Mouse (Mus musculus) T-helper 2 cell (primary cell): ENCODE data around the gene Sdad1.

Source experiments
- in situ Hi-C: fragments of 300-600 bp; cut with MboI, MseI; formaldehyde crosslinking; loops from one replicate; pipeline ENCODE4 v1.15.1; 2025; ENCODE audit warnings: high pct_unique_total_duplicates

Sdad1 gene

GRCm38 (mm10) chr5:92313776-92314175 is 3.5 kb upstream of the Sdad1 start:
- in situ Hi-C loops = loop anchor here (5.0 kb wide), 1 partner anchor 64 kb away; no protein-coding TSS in a partner anchor

GRCm38 (mm10) chr5:92312046-92312715 is 1.9 kb upstream of the Sdad1 start:
- in situ Hi-C loops = loop anchor here (5.0 kb wide), 1 partner anchor 65 kb away; no protein-coding TSS in a partner anchor

GRCm38 (mm10) chr5:92304291-92304690 is 6.0 kb downstream of the Sdad1 start:
- in situ Hi-C loops = no loop called here

DNA sequence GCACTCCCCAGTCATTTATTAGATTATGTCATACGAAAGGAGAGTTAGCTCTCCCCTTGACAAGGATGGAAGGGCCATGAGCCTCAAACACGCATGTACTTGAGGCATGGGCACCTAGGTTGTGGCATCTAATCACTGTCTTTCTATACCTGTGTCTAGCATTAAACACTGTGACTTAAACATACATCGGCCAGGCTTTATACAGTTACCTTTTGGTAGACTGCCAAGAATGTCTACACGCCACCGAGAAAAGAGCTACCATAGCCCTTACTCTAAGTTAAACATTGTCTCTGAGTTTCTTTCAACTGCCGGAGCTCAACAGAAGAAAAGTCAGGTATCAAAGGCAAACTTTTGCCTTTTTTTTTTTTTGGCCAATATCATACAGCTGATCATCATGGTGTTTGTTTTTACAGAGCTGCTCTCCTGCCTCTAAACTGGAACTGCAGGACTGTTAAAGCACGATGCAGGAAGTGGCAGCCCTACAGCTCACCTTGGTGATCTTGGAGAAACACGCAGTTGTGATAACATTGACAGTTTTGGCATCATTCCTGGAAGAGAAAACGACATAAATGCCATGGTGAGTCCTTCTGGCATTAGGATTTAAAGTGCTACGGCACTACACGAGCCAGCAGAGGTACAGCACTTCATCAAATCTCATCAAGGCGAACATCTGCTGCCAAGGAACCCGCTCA is 8.0 kb downstream of the Sdad1 start:
- in situ Hi-C loops = no loop called here

GRCm38 (mm10) chr5:92294525-92294924 is 15.8 kb downstream of the Sdad1 start:
- in situ Hi-C loops = no loop called here

GRCm38 (mm10) chr5:92291652-92292414 is 18.4 kb downstream of the Sdad1 start:
- in situ Hi-C loops = no loop called here

GRCm38 (mm10) chr5:92287840-92288239 is 22.4 kb downstream of the Sdad1 start:
- in situ Hi-C loops = loop anchor here (5.0 kb wide), 1 partner anchor 216 kb away; no protein-coding TSS in a partner anchor

DNA sequence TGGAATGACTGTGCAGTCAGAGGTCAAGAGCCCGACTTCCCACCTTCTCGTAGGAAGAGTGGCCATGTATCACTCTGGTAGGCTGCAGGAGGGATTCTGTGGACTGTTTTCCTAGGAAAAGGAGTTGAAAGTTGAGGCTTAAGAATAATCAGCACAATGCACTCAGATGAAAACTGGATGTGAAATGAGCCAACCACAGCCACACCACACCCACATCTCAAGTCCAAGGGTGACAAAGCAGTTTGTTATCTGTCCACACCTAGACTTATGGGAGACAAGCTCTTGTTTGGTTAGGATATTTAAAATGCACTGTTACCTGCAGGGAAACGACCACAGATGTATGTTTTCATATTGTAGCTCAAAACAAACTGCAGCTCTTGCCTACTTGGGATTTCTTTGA is 27.2 kb downstream of the Sdad1 start:
- in situ Hi-C loops = no loop called here

GRCm38 (mm10) chr5:92282571-92282970 is 27.7 kb downstream of the Sdad1 start:
- in situ Hi-C loops = no loop called here

- in situ Hi-C loops = no loop called here
These were observed 31.2 kb downstream of the Sdad1 start for GRCm38 (mm10) chr5:92278942-92279537.

DNA sequence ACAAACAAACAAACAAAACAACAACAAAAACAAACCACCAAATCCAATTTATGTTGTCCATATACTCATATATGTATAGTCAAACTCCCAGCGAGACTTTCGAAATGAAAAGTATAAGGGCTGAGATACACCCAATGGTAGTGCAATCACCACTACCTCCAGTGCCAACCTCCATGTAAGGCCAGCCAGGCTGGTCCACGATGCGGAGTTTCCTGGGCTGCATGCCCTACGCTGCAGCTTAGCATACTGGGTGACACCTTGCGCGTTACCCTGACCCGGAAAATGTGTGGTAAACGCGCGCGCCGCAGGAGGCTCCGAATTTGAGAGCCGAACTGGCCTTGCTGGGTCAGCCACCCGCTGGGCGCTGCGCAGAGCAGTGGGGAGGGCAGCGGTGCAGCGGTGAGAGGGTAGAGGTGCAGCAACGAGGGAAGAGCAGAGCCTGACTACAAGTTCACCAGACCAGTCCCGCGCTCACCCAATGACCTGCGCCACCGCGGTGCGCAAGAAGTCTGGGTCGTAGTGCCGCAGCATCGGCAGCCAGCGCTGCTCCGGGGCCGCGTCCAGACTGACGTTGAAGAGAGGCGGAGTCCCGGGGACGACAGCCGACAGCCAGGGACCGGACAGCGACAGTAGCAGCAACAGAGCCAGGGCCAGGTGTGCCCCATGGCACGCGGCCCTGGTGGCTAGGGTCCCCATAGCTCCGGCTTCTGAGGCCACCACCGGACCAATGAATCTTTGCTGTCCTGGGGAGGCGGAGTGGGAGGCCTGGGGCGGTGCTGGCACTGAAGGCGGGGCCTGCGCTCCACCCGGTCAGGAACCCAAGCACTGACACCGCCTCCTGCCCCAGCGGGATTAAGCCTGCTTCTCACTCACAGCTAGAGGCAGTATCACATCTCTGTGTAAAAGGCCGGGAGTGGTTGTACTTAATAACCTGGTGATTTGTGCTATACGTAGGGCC is 32.6 kb downstream of the Sdad1 start, which contains the start of gene Naaa:
TSS of gene Naaa (minus strand) at position 734 of the 958 bp plus-strand sequence.
- in situ Hi-C loops = no loop called here

GRCm38 (mm10) chr5:92270496-92270895 is 39.8 kb downstream of the Sdad1 start:
- in situ Hi-C loops = no loop called here

DNA sequence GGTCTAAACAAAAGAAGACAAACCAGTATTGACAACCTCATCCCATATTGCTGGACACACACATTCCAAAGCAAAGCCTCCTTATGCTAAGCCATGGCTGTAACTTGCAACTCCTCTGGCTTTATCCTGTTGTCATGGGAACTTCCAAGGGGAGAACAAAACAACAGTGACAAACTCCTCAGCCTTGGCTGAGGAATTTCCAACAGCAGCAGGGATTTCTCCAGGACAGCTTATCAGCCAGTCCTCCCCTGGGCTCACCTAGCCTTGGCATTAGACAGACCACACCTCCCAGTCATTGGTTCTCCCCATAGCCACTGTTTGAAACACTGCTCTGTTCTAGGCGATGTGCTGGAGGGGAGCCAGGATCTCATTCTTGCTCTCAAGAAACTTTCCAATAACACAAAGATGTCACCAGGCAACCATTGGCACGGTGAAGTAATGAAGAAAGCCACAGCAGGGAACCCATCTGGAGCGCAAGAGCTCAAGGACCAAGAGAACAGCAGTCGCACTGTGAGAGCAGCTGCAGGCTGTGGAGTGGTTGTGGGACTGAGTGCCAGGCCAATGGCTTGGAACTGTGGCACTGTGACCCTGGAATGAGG is 46.4 kb downstream of the Sdad1 start:
- in situ Hi-C loops = no loop called here

- in situ Hi-C loops = no loop called here
These were observed 47.6 kb downstream of the Sdad1 start for GRCm38 (mm10) chr5:92262646-92263045.

DNA sequence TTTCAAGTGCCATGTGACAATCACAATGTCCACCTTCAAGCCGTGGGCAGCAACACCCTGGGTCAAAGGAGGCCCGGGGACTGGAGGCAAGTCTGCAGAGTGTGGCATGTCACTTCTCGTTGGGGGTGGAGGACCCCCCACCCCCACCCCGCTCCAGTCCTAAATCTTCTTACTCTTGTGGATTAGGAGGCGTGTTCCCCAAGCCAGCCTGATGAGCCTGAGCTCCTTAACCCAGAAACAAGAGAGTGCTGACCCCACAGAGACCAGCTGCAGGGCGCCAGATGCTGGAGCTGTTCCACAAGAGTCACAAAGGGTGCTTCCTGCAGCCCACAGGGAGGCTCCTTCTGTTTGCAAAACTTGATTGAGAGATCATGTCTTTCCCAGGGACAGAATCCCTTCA is 54.1 kb downstream of the Sdad1 start, which contains the start of gene Ppef2:
TSS of gene Ppef2 (minus strand) at position 61 of the 400 bp plus-strand sequence.
- in situ Hi-C loops = no loop called here

- in situ Hi-C loops = no loop called here
These were observed 55.8 kb downstream of the Sdad1 start for GRCm38 (mm10) chr5:92254476-92254875.

GRCm38 (mm10) chr5:92252797-92253343 is 57.4 kb downstream of the Sdad1 start:
- in situ Hi-C loops = no loop called here

DNA sequence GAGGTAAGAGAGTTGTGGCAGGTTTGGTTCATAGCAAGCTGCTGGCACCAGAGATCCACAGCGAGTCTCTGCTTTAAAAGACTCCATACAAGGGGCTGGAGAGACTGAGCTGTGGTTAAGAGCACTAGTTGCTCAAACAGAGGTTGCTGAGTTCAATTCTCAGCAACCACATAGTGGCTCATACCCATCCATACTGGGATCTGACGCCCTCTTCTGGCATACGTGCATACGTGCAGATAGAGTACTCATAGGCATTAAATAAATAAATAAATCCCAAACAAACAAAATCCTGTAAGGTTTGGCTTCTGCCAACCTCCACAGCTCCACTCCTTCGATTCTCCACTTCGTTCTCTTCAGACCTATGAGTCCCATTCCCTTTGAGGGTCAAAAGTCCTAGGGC is 58.2 kb downstream of the Sdad1 start:
- in situ Hi-C loops = no loop called here

- in situ Hi-C loops = loop anchor here (10.0 kb wide), 1 partner anchor 544 kb away; no protein-coding TSS in a partner anchor
These were observed 61.7 kb downstream of the Sdad1 start for GRCm38 (mm10) chr5:92248614-92249013.

GRCm38 (mm10) chr5:92245483-92245882 is 64.8 kb downstream of the Sdad1 start:
- in situ Hi-C loops = loop anchor here (10.0 kb wide), 1 partner anchor 541 kb away; no protein-coding TSS in a partner anchor
